Mouse (Mus musculus) cerebellum, adult 2 months (tissue): ENCODE results near the gene Cd300lg. TPM values are rescaled to one million over a fixed set of nuclear protein-coding genes. Genes with fewer than 3 reads are reported as not detected.

Source experiments
- DNase-seq, 2 experiments: peaks; one replicate each; pipeline ENCODE4 v3.0.0; 2021
- H3K27ac ChIP-seq: fragments of 200-500 bp; 2 replicates; pipeline ENCODE4 v1.5.1; 2012; ENCODE audit warnings: low read length, control low read depth, inconsistent platforms; ENCODE audit not compliant: insufficient read depth
- H3K27me3 ChIP-seq: fragments of 200-500 bp; 2 replicates; pipeline ENCODE4 v1.6.1; 2012; ENCODE audit warnings: inconsistent platforms, mild to moderate bottlenecking, low read length, moderate library complexity; ENCODE audit not compliant: control insufficient read depth, insufficient read depth
- H3K4me1 ChIP-seq: fragments of 200-500 bp; 2 replicates; pipeline ENCODE4 v1.6.1; 2011; ENCODE audit warnings: low read length; ENCODE audit not compliant: control insufficient read depth, insufficient read depth
- H3K4me3 ChIP-seq: fragments of 200-500 bp; replicated peaks from 2 replicates; pipeline ENCODE3; 2011; ENCODE audit warnings: mild to moderate bottlenecking, low read depth, low read length, control low read depth; ENCODE audit not compliant: insufficient read depth
- CTCF ChIP-seq: fragments of 200-500 bp; IDR thresholded peaks from 2 replicates; pipeline ENCODE4 v1.5.1; 2011; ENCODE audit warnings: low read depth, mild to moderate bottlenecking, control low read depth, low read length, moderate library complexity, borderline replicate concordance; ENCODE audit not compliant: insufficient read depth
- POLR2A ChIP-seq: fragments of 200-500 bp; IDR thresholded peaks from 2 replicates; pipeline ENCODE4 v1.6.1; 2011; ENCODE audit warnings: low read length, control low read depth, borderline replicate concordance; ENCODE audit not compliant: insufficient read depth
- WGBS: fragments of 180-500 bp; shearing (Covaris S2); methylation state at CpG from one replicate; pipeline ENCODE4 v1.1.7; 2018; 5-methylcytosine and 5-hydroxymethylcytosine counted together
- polyA plus RNA-seq: library from polyadenylated mRNA; depleted of rRNA; stranded (reverse); fragments of >200 nt; gene quantifications from 2 replicates; pipeline ENCODE4 v1.2.3, GENCODE M21; 2012

Gene Cd300lg
- polyA plus RNA-seq, 1 experiment, result 0.38 TPM

- peak; percentile 90 to 91 for DNase-seq
- no peaks in the 10 kb centered on the region for H3K27me3 ChIP-seq
Measured at GRCm38 (mm10) chr11:102026694-102027360, 14.5 kb upstream of the Cd300lg start.

GRCm38 (mm10) chr11:102027361-102028017 lies 13.8 kb upstream of the Cd300lg start:
- WGBS, result 4% methylated on average over 12 of the region's 12 CpGs
- Histone ChIP-seq H3K4me3 (peak overlapping the region; percentile 74), H3K27ac (peak overlapping the region; percentile 87), H3K4me1 (peaks cover 31% of the 10 kb centered on the region), H3K27me3 (no peaks in the 10 kb centered on the region)
- TF ChIP-seq POLR2A (peak; percentile 17; the same call in 1 of the 2 replicates), CTCF (peak; percentile 42; the same call in 1 of the 2 replicates)
- DNase-seq, result peak; percentile 67 to 81

More at GRCm38 (mm10) chr11:102026694-102027360, 14.5 kb upstream of the Cd300lg start:
- H3K27ac ChIP-seq, result peak overlapping the region; percentile 87
- peak overlapping the region; percentile 74 for H3K4me3 ChIP-seq
- under 1% methylated on average over 59 of the region's 73 CpGs for WGBS
- peak; percentile 81 for TF ChIP-seq POLR2A
- no peak for TF ChIP-seq CTCF
- H3K4me1 ChIP-seq, result peaks cover 31% of the 10 kb centered on the region

GRCm38 (mm10) chr11:102028087-102028816 lies 13.1 kb upstream of the Cd300lg start, which contains the start of gene Mpp3:
Mpp3 (minus strand) TSS chr11:102028461.
- no peak; the same call in 1 of the 2 replicates for TF ChIP-seq POLR2A
- no peak for TF ChIP-seq CTCF
- 26% methylated on average over 6 of the region's 6 CpGs for WGBS
- no peaks in the 10 kb centered on the region for H3K27me3 ChIP-seq
- peak within 1 kb of the TSS; percentile 87 for H3K27ac ChIP-seq
- peak in 1 of 2 experiments; percentile 50 for DNase-seq
- H3K4me1 ChIP-seq, result peaks cover 33% of the 10 kb centered on the region
- H3K4me3 ChIP-seq, result peak within 1 kb of the TSS; percentile 74

GRCm38 (mm10) chr11:102029304-102029703 lies 12.0 kb upstream of the Cd300lg start:
- H3K27ac ChIP-seq, result peak overlapping the region; percentile 63; the same call in 1 of the 2 replicates
- 70% methylated on average over 4 of the region's 4 CpGs for WGBS
- TF ChIP-seq POLR2A, result no peak
- TF ChIP-seq CTCF, result no peak

GRCm38 (mm10) chr11:102029966-102030365 lies 11.3 kb upstream of the Cd300lg start:
- Histone ChIP-seq H3K4me3 (no peak overlapping the region), H3K27me3 (no peaks in the 10 kb centered on the region), H3K4me1 (peaks cover 34% of the 10 kb centered on the region), H3K27ac (peak overlapping the region; percentile 56)
- no peak for TF ChIP-seq POLR2A
- no peak; the same call in 1 of the 2 replicates for TF ChIP-seq CTCF
- no peak for DNase-seq
- WGBS, result 34% methylated on average over 7 of the region's 7 CpGs

More at GRCm38 (mm10) chr11:102029304-102029703, 12.0 kb upstream of the Cd300lg start:
- DNase-seq, result peak in 1 of 2 experiments; percentile 23
- peaks cover 34% of the 10 kb centered on the region for H3K4me1 ChIP-seq
- H3K27me3 ChIP-seq, result no peaks in the 10 kb centered on the region
- H3K4me3 ChIP-seq, result no peak overlapping the region

- Histone ChIP-seq H3K27me3 (no peaks in the 10 kb centered on the region), H3K4me3 (peak overlapping the region; percentile 1), H3K27ac (peak overlapping the region; percentile 94), H3K4me1 (peaks cover 42% of the 10 kb centered on the region)
- TF ChIP-seq POLR2A, result peak; percentile 36; the same call in 1 of the 2 replicates
- TF ChIP-seq CTCF, result no peak
- 5% methylated on average over 7 of the region's 7 CpGs for WGBS
- peak; percentile 99 to 100 for DNase-seq
Measured at GRCm38 (mm10) chr11:102031149-102031548, 10.2 kb upstream of the Cd300lg start.

GRCm38 (mm10) chr11:102033055-102033591 lies 8.2 kb upstream of the Cd300lg start:
- H3K27ac ChIP-seq, result peak overlapping the region; percentile 74; the same call in 1 of the 2 replicates
- H3K4me3 ChIP-seq, result no peak overlapping the region
- TF ChIP-seq CTCF (no peak), POLR2A (no peak)
- no peak for DNase-seq
- H3K4me1 ChIP-seq, result peaks cover 47% of the 10 kb centered on the region
- no peaks in the 10 kb centered on the region for H3K27me3 ChIP-seq
- 92% methylated on average over 12 of the region's 12 CpGs for WGBS
